Mouse (Mus musculus) kidney, embryonic 16.5 days (tissue): Measurements from ENCODE around the gene Aplp2. TPM values are rescaled to one million over a fixed set of nuclear protein-coding genes. Genes with fewer than 3 reads are reported as not detected.

Experiments
- ATAC-seq: fragments of 200-750 bp; cut with Nextera tagmentation; 2 replicates; pipeline ENCODE4 v1.8.0; 2017; ENCODE audit warnings: moderate TSS enrichment; ENCODE audit not compliant: low FRiP score, low TSS enrichment
- H3K27ac ChIP-seq: fragments of 300-500 bp; sonication (generic); 2 replicates; pipeline ENCODE4 v1.5.1; 2014; ENCODE audit warnings: low read length
- H3K27me3 ChIP-seq: fragments of 300-500 bp; sonication (generic); 2 replicates; pipeline ENCODE4 v1.6.1; 2014; ENCODE audit warnings: low read length, control low read depth, mixed read lengths; ENCODE audit not compliant: insufficient read depth
- H3K36me3 ChIP-seq: fragments of 300-500 bp; sonication (generic); 2 replicates; pipeline ENCODE4 v1.6.1; 2014; ENCODE audit warnings: low read length, control low read depth, mixed read lengths; ENCODE audit not compliant: insufficient read depth
- H3K4me1 ChIP-seq: fragments of 300-500 bp; sonication (generic); 2 replicates; pipeline ENCODE4 v1.6.1; 2014; ENCODE audit warnings: low read length, control low read depth, mixed read lengths; ENCODE audit not compliant: insufficient read depth
- H3K4me2 ChIP-seq: fragments of 300-500 bp; sonication (generic); replicated peaks from 2 replicates; pipeline ENCODE4 v1.6.1; 2014; ENCODE audit warnings: low read depth, low read length
- H3K4me3 ChIP-seq: fragments of 300-500 bp; sonication (generic); 2 replicates; pipeline ENCODE4 v1.5.1; 2014; ENCODE audit warnings: mild to moderate bottlenecking, low read length
- H3K9ac ChIP-seq: fragments of 300-500 bp; sonication (generic); replicated peaks from 2 replicates; pipeline ENCODE4 v1.6.1; 2014; ENCODE audit warnings: low read length
- H3K9me3 ChIP-seq: fragments of 300-500 bp; sonication (generic); 2 replicates; pipeline ENCODE4 v1.6.1; 2016; ENCODE audit warnings: low read length, control low read depth
- WGBS: fragments of 180-500 bp; shearing (Covaris S2); extraction: QIAGEN DNeasy Blood & Tissue Kit; methylation state at CpG from one replicate; pipeline ENCODE4 v1.1.7; 2014; 5-methylcytosine and 5-hydroxymethylcytosine counted together
- polyA plus RNA-seq: library from polyadenylated mRNA; unstranded; fragments of >200 nt; fragmentation: Nextera tagmentation; extraction: Ambion mirVana; gene quantifications from 2 replicates; pipeline ENCODE4 v1.2.1, GENCODE M21; 2015

Aplp2 gene
- polyA plus RNA-seq, 1 experiment from 2014 or later, result 416 TPM

DNA sequence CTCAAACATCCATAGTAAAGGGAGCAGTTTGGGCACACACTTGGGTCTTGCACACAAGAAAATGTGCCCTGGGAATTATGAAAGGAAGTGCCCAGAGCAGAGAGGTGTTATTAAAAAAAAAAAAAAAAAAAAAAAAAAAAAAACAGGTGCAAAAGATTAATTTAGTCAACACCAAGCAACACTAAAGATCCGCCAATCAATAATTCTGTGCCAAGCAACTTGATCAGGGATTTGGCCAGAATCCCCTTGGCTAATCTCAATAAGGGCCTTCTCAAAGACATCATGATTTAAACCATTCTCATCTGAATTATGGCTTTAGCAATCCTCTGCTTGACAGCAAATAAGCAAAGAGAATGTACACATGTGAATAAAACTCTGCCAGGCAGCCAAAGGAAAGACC is 2.1 kb downstream of the Aplp2 start:
- peak overlapping the region; percentile 27; the same call in 1 of the 2 replicates for H3K4me2 ChIP-seq
- H3K4me1 ChIP-seq, result peaks cover 41% of the 10 kb centered on the region

GRCm38 (mm10) chr9:31207732-31208131 is 3.9 kb downstream of the Aplp2 start:
- no peak for ATAC-seq
- Histone ChIP-seq H3K9me3 (no peaks in the 10 kb centered on the region), H3K4me2 (no peak overlapping the region), H3K27me3 (no peaks in the 10 kb centered on the region), H3K4me3 (no peak overlapping the region), H3K27ac (no peak overlapping the region), H3K36me3 (no peaks in the 10 kb centered on the region), H3K4me1 (peaks cover 51% of the 10 kb centered on the region), H3K9ac (no peak overlapping the region)
- 80% methylated on average over 3 of the region's 3 CpGs for WGBS

More for the DNA sequence above, 2.1 kb downstream of the Aplp2 start:
- Histone ChIP-seq H3K27me3 (no peaks in the 10 kb centered on the region), H3K27ac (no peak overlapping the region), H3K36me3 (no peaks in the 10 kb centered on the region), H3K9me3 (no peaks in the 10 kb centered on the region), H3K4me3 (no peak overlapping the region), H3K9ac (no peak overlapping the region)
- ATAC-seq, result no peak
- WGBS, result 100% methylated on average over 1 of the region's 1 CpGs

- H3K27me3 ChIP-seq, result no peaks in the 10 kb centered on the region
- peak; percentile 53 for ATAC-seq
- no peaks in the 10 kb centered on the region for H3K9me3 ChIP-seq
- no peak overlapping the region for H3K4me3 ChIP-seq
- H3K4me1 ChIP-seq, result peaks cover 44% of the 10 kb centered on the region
- 30% methylated on average over 6 of the region's 6 CpGs for WGBS
- H3K36me3 ChIP-seq, result no peaks in the 10 kb centered on the region
- H3K27ac ChIP-seq, result 0 out of 2 replicates have a peak overlapping the region, but pooled peaks have one; percentile 9
- no peak overlapping the region for H3K9ac ChIP-seq
- H3K4me2 ChIP-seq, result no peak overlapping the region
Observed at GRCm38 (mm10) chr9:31204722-31205121, 6.9 kb downstream of the Aplp2 start.

GRCm38 (mm10) chr9:31203571-31204210 is 7.9 kb downstream of the Aplp2 start:
- Histone ChIP-seq H3K27ac (no peak overlapping the region; the same call in 1 of the 2 replicates), H3K4me2 (no peak overlapping the region), H3K27me3 (no peaks in the 10 kb centered on the region), H3K4me1 (peaks cover 37% of the 10 kb centered on the region), H3K4me3 (no peak overlapping the region), H3K9ac (no peak overlapping the region), H3K36me3 (no peaks in the 10 kb centered on the region), H3K9me3 (no peaks in the 10 kb centered on the region)
- ATAC-seq, result no peak
- WGBS, result 70% methylated on average over 16 of the region's 16 CpGs

GRCm38 (mm10) chr9:31203068-31203467 is 8.5 kb downstream of the Aplp2 start:
- 76% methylated on average over 6 of the region's 6 CpGs for WGBS
- ATAC-seq, result no peak
- H3K4me3 ChIP-seq, result no peak overlapping the region
- peaks cover 37% of the 10 kb centered on the region for H3K4me1 ChIP-seq
- H3K27ac ChIP-seq, result no peak overlapping the region
- no peaks in the 10 kb centered on the region for H3K36me3 ChIP-seq
- H3K9ac ChIP-seq, result no peak overlapping the region
- no peaks in the 10 kb centered on the region for H3K9me3 ChIP-seq
- H3K27me3 ChIP-seq, result no peaks in the 10 kb centered on the region
- H3K4me2 ChIP-seq, result no peak overlapping the region

- H3K4me2 ChIP-seq, result no peak overlapping the region
- no peak overlapping the region for H3K4me3 ChIP-seq
- WGBS, result 95% methylated on average over 3 of the region's 3 CpGs
- H3K4me1 ChIP-seq, result peaks cover 8% of the 10 kb centered on the region
- H3K36me3 ChIP-seq, result peaks cover 2% of the 10 kb centered on the region
- no peak overlapping the region for H3K27ac ChIP-seq
- H3K9me3 ChIP-seq, result peaks cover 7% of the 10 kb centered on the region; the same call in 1 of the 2 replicates
- no peak overlapping the region for H3K9ac ChIP-seq
- no peak for ATAC-seq
- no peaks in the 10 kb centered on the region for H3K27me3 ChIP-seq
Observed at GRCm38 (mm10) chr9:31198614-31199013, 13.0 kb downstream of the Aplp2 start.

DNA sequence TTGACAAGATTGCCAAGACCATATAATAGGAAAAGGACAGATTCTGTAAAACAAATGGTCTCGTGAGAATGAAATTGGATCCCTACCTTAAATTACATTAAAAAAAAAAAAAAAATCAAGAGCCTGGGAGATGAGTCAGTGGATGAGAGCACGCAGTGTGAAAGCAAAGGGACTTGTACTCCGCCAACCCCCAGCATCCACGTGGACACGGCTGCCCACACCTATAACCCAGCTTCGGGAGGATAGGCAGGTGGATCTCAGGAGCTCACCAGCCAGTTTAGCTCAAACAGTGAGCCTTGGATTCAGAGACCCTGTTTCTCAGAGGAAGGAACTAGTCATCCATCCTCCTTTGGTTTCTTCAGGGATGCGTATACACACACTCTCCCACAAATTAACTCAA is 13.8 kb downstream of the Aplp2 start:
- H3K4me3 ChIP-seq, result no peak overlapping the region
- peaks cover 6% of the 10 kb centered on the region for H3K36me3 ChIP-seq
- 88% methylated on average over 7 of the region's 7 CpGs for WGBS
- H3K27me3 ChIP-seq, result no peaks in the 10 kb centered on the region
- H3K4me2 ChIP-seq, result no peak overlapping the region
- H3K27ac ChIP-seq, result no peak overlapping the region
- peaks cover 9% of the 10 kb centered on the region; the same call in 1 of the 2 replicates for H3K9me3 ChIP-seq
- H3K9ac ChIP-seq, result no peak overlapping the region
- H3K4me1 ChIP-seq, result 0 out of 2 replicates have a peak, but pooled peaks cover 2% of the 10 kb centered on the region
- no peak for ATAC-seq

DNA sequence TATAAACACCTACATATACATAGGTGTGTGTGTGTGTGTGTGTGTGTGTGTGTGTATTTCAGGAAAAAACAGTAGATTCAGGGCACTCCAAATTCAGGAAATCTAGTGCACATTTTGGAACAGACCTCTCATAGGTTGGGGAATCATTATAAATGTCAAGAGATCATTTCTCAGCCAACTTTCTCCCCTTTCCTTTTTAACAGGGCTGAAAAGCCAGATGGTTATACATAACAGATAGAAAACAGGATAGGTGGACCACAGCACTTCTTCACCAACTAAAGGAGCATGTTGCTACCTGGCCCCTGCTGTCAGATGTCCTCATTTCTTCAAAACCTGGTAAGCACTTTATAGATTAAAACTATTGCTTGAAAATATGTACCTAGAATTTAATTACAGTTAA is 14.9 kb downstream of the Aplp2 start:
- Histone ChIP-seq H3K27ac (no peak overlapping the region), H3K4me3 (no peak overlapping the region), H3K9me3 (peaks cover 9% of the 10 kb centered on the region; the same call in 1 of the 2 replicates), H3K4me2 (no peak overlapping the region), H3K4me1 (no peaks in the 10 kb centered on the region), H3K27me3 (no peaks in the 10 kb centered on the region), H3K36me3 (peaks cover 6% of the 10 kb centered on the region), H3K9ac (no peak overlapping the region)
- no peak for ATAC-seq

GRCm38 (mm10) chr9:31195573-31195972 is 16.0 kb downstream of the Aplp2 start:
- Histone ChIP-seq H3K4me3 (no peak overlapping the region), H3K4me2 (no peak overlapping the region), H3K9ac (no peak overlapping the region), H3K4me1 (peaks cover 6% of the 10 kb centered on the region; the same call in 1 of the 2 replicates), H3K27me3 (no peaks in the 10 kb centered on the region), H3K36me3 (peaks cover 6% of the 10 kb centered on the region), H3K27ac (no peak overlapping the region), H3K9me3 (peaks cover 9% of the 10 kb centered on the region; the same call in 1 of the 2 replicates)
- no peak for ATAC-seq
- WGBS, result 88% methylated on average over 1 of the region's 1 CpGs

- 85% methylated on average over 7 of the region's 7 CpGs for WGBS
- peaks cover 6% of the 10 kb centered on the region for H3K36me3 ChIP-seq
Observed at GRCm38 (mm10) chr9:31192378-31192777, 19.2 kb downstream of the Aplp2 start.

More at GRCm38 (mm10) chr9:31192378-31192777, 19.2 kb downstream of the Aplp2 start:
- no peak for ATAC-seq
- H3K27me3 ChIP-seq, result no peaks in the 10 kb centered on the region
- H3K27ac ChIP-seq, result no peak overlapping the region
- H3K9ac ChIP-seq, result no peak overlapping the region
- H3K4me3 ChIP-seq, result no peak overlapping the region
- peaks cover 6% of the 10 kb centered on the region; the same call in 1 of the 2 replicates for H3K4me1 ChIP-seq
- no peak overlapping the region for H3K4me2 ChIP-seq
- H3K9me3 ChIP-seq, result peaks cover 9% of the 10 kb centered on the region; the same call in 1 of the 2 replicates
